In the genomic region with DNA sequence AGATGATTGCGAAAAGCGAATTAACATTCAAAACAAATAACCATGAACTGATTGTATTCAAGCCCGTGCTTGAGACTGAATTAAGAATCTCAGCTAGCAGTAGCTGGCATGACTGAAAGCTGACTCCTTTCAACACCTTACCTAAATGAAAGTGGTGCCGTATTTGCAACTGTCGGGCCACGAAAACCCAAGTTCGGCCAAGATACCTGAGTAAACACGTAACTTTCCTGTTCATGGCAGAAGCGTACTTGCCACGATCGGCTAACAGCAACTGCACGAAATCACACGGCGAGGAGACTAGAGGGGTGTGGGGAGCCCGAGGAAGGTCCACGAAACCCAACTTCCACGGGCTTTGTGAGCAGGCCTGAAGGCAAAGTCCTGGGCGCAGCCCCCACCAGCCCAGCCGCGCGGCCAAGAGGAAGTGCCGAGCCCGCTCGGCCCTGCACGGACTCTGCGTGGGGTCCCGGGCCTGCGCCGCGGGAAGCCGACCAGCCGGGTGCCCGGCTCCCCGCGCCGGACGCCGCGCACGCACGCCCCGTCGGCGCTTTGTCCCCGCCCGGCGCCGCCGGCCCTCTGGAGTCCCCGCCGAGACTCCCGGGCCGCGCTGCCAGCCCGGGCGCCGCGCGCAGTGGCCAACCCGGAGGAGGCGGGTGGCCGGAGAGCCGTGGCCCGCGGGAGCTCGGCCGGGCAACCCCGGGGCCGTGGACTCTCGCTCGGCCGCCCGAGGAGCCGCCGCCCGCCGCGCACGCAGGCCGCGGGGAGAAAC, we compare ENCODE assay signal across 8 mouse cellular contexts. TPM values are rescaled to one million over a fixed set of nuclear protein-coding genes. Genes with fewer than 3 reads are reported as not detected.
DNase-seq lines count a peak whose midpoint lies in the region; ATAC-seq and TF ChIP-seq lines count a peak whose summit lies in the region.

No protein-coding gene starts in this region.

- H3K36me3 ChIP-seq in ES-E14 (ENCODE audit: control insufficient read depth, insufficient read depth, low read length, poor library complexity, severe bottlenecking), result no peaks in the 10 kb centered on the region
- H3K36me3 ChIP-seq in forebrain, embryonic 12.5 days (replicated peaks), result no peaks in the 10 kb centered on the region

- peaks cover 2 to 3% of the 10 kb centered on the region in 2 experiments; a peak in 2 of 4 replicates for H3K4me1 ChIP-seq in ES-E14 (ENCODE audit: control insufficient read depth in 2 of 2, insufficient read depth in 2 of 2, low read length in 2 of 2, poor library complexity in 1 of 2)
- H3K4me1 ChIP-seq in forebrain, embryonic 12.5 days, result peaks cover 3% of the 10 kb centered on the region

- ATAC-seq in forebrain, embryonic 12.5 days (ENCODE audit: low FRiP score), result peak; percentile 74
- ATAC-seq in monocyte, adult 5-6 weeks (replicated peaks; ENCODE audit: insufficient number of reproducible peaks, low FRiP score, low TSS enrichment, poor library complexity, severe bottlenecking), result no peak

- DNase-seq in ES-E14 (ENCODE audit: low read depth, low spot score), result no peak
- DNase-seq in adrenal gland, postnatal 4 days (ENCODE audit: low spot score in 2 of 2), result peak; percentile 20 to 25
- peak; percentile 69 for DNase-seq in heart, postnatal 4 days
- DNase-seq in layer of hippocampus, adult 9-11 months, result peak; percentile 25
- peak; percentile 45 for DNase-seq in lung, postnatal 25 days (ENCODE audit: low spot score)
- peak; percentile 38 for DNase-seq in right cerebral cortex, postnatal 14 days

- H3K4me2 ChIP-seq in forebrain, embryonic 12.5 days, result peak overlapping the region; percentile 59

- no peaks in the 10 kb centered on the region for H3K9me3 ChIP-seq in ES-E14 (ENCODE audit: control insufficient read depth, insufficient read depth, low read depth, low read length)
- no peaks in the 10 kb centered on the region for H3K9me3 ChIP-seq in forebrain, embryonic 12.5 days

- H3K4me3 ChIP-seq in ES-E14 (ENCODE audit: insufficient read depth in 1 of 2, low read depth in 1 of 2, low read length in 2 of 2, poor library complexity in 1 of 2, severe bottlenecking in 1 of 2), result peak overlapping the region; percentile 78 to 90
- peak overlapping the region; percentile 89 for H3K4me3 ChIP-seq in forebrain, embryonic 12.5 days (replicated peaks)

- peak overlapping the region; percentile 96 for H3K9ac ChIP-seq in ES-E14 (ENCODE audit: insufficient read depth, low read depth, low read length, poor library complexity, severe bottlenecking)
- H3K9ac ChIP-seq in forebrain, embryonic 12.5 days, result peak overlapping the region; percentile 89

- H3K27ac ChIP-seq in ES-E14 (ENCODE audit: insufficient read depth, low read depth, low read length, poor library complexity, severe bottlenecking), result peak overlapping the region; percentile 77
- peak overlapping the region; percentile 95 for H3K27ac ChIP-seq in forebrain, embryonic 12.5 days

- under 1% methylated on average over 66 of the region's 81 CpGs for WGBS in forebrain, embryonic 12.5 days

- in situ Hi-C loops in ES-E14 (cut with MboI; ENCODE audit: low sequenced_read_pairs in 2 of 2, unreplicated experiment in 2 of 2), result no loop called here

- no peaks in the 10 kb centered on the region for H3K27me3 ChIP-seq in forebrain, embryonic 12.5 days

TF ChIP-seq in ES-E14, 5 proteins besides CTCF, POLR2A, EP300 and RAD21:
- TF ChIP-seq MAFK (IDR thresholded peaks at IDR 0.05; ENCODE audit: insufficient read depth, low read depth, low read length) (no peak), ZNF384 (IDR thresholded peaks at IDR 0.05; ENCODE audit: low read depth, low read length) (no peak), HCFC1 (IDR thresholded peaks at IDR 0.05; ENCODE audit: borderline replicate concordance, insufficient read depth, low read length) (no peak; the same call in 1 of the 2 replicates), ZC3H11A (IDR thresholded peaks at IDR 0.05; ENCODE audit: borderline replicate concordance, low read depth, low read length) (no peak), CHD2 (IDR thresholded peaks at IDR 0.05; ENCODE audit: low read depth, low read length) (no peak)

RNA-seq across cellular contexts. Expression of a gene that starts 0.8 kb away (rescaled TPM):
- 12.1 and 13.6 TPM in 2 replicates for total RNA-seq in ES-E14 (2012; rRNA removed)
- 10 to 100 TPM; 56.8 to 66.9 TPM for total RNA-seq in adrenal gland, postnatal 4 days (2021)
- 32.4 and 36.6 TPM in 2 replicates for polyA plus RNA-seq in forebrain, embryonic 12.5 days (2016; fragmentation: Nextera tagmentation; extraction: Ambion mirVana)
- 10 to 100 TPM; 35.3 to 36.0 TPM for total RNA-seq in heart, postnatal 4 days (2021)
- total RNA-seq in monocyte, adult 5-6 weeks (2017), result 92.8 to 137 TPM (median 105 TPM) in 3 replicates
